Mouse (Mus musculus) E14TG2a.4 (cell line): Measurements from ENCODE around the gene Thbs3.

Source experiments
- CTCF ChIP-seq: conservative IDR thresholded peaks from 2 replicates; pipeline ENCODE4 v1.5.1; 2014; ENCODE audit warnings: low read length
- NANOG ChIP-seq: IDR thresholded peaks from 2 replicates; pipeline ENCODE4 v1.6.1; 2014; ENCODE audit warnings: borderline replicate concordance, low read length, mixed read lengths

DNA sequence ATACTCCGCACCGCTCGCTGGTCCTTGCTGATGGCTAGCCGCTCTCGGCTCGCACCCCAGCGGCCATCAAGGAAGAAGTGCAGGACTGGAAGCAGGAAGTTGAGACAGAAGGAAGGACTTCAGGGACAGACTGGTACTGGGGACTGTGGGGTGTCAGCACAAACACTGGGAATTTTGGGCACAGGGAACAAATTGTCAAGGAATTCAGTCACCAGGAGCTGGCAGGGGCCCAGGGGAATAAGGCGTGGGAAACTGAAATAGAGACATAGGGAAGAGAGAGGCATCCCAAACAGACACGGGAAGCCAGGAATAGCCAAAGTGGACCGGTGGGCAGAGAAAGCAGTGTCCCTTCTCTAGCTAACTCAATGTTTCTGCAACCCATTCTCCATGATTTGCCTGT is 21.5 kb downstream of the Thbs3 start:
- TF ChIP-seq CTCF (no peak), NANOG (no peak)
